ENCODE assay signal across 11 mouse cellular contexts in the genomic region with DNA sequence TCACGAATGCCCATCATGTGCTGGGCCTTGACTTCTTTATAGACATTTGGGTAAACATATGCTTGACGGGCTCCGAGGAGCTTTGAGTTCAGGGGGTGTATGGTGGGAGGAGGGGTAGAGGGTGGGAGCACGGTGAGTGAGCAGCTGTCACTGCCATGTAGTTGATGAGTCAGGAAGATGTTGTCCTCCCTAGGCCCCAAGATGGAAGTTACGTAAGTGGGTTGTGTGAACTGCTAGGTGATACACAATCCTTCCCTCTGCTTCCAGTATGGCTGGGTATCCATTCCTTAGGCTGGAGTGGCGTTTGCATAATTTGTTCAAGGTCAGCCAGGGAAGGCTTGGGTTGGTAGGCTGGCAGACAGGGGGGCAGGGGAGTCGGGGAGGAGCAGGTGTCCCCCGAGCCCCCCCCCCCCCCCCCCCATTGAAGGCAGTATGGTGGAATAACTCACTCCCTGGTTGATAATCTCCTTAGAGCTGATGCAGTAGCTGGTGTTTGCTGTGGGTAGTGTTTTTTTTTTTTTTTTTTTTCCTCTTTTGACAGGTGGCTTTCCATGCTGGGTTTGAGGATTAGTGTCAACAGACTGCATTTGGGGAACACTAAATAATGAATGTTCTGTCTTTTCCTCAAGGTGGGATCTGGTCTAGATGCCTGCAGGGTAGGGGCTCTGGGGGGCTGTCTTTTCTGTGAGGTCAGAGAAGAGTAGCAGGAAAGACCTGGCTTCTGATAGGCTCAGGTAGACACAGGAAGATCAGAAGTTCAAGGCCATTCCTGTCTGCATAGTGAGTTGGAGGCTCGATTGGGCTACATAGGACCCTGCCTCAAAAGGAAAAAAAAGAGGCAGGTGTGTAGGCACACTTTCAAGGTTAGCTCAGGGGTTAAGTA. TPM values are rescaled to one million over a fixed set of nuclear protein-coding genes. Genes with fewer than 3 reads are reported as not detected.
DNase-seq lines count a peak whose midpoint lies in the region; ATAC-seq and TF ChIP-seq lines count a peak whose summit lies in the region.
"Had no signal": no experiment of that assay in that cellular context is flagged by ENCODE, and none has a peak within 500 bp of the region (broad histone marks: within the 10 kb centered on the region; RNA-seq: fewer than 3 reads in every experiment).

No protein-coding gene starts in this region.

- H3K36me3 ChIP-seq in heart, adult 2 months (ENCODE audit: control insufficient read depth, insufficient read depth, low read length) = peaks cover 18% of the 10 kb centered on the region
- H3K36me3 ChIP-seq in E14TG2a.4 (ENCODE audit: insufficient read depth, low read length) = peaks cover 56% of the 10 kb centered on the region

- no peak for DNase-seq in heart, adult 2 months
- no peak for DNase-seq in heart, adult 9 months (ENCODE audit: low spot score in 2 of 2)
- peak; percentile 21 for DNase-seq in kidney, adult 9 months
- no peak for DNase-seq in kidney, postnatal 25 days
- no peak for DNase-seq in testis, postnatal 14 days (ENCODE audit: low spot score)
- DNase-seq: layer of hippocampus, postnatal 36 days had no signal

- H3K27ac ChIP-seq in heart, adult 2 months = peak overlapping the region; percentile 67

- no peak for TF ChIP-seq CTCF in heart, adult 2 months (IDR thresholded peaks at IDR 0.05)
- no peak for TF ChIP-seq CTCF in E14TG2a.4 (conservative IDR thresholded peaks at IDR 0.05; ENCODE audit: low read length)

- no peak for TF ChIP-seq EP300 in heart, adult 2 months (IDR thresholded peaks at IDR 0.05; ENCODE audit: insufficient read depth, low read depth, low read length)

- peaks cover 9% of the 10 kb centered on the region for H3K79me2 ChIP-seq in heart, adult 2 months (replicated peaks; ENCODE audit: control insufficient read depth, insufficient read depth, low read length)

- 70% methylated on average over 9 of the region's 9 CpGs for WGBS in heart, adult 2 months

- intact Hi-C loops in heart, adult 2 months (cut with DNase I) = no loop called here

- H3K4me1 ChIP-seq in heart, adult 2 months (ENCODE audit: control insufficient read depth, insufficient read depth, low read length) = peaks cover 21% of the 10 kb centered on the region
- peaks cover 96% of the 10 kb centered on the region for H3K4me1 ChIP-seq in E14TG2a.4 (replicated peaks; ENCODE audit: low read depth, low read length)

- H3K27me3 ChIP-seq in heart, adult 2 months (ENCODE audit: control insufficient read depth, insufficient read depth, low read length) = no peaks in the 10 kb centered on the region
- H3K27me3 ChIP-seq in E14TG2a.4 (ENCODE audit: insufficient read depth, low read length) = no peaks in the 10 kb centered on the region
- H3K27me3 ChIP-seq: forebrain, embryonic 15.5 days; limb, embryonic 15.5 days had no signal

- H3K9ac ChIP-seq in heart, adult 2 months (ENCODE audit: low read depth, low read length) = no peak overlapping the region
- H3K9ac ChIP-seq: forebrain, embryonic 15.5 days; limb, embryonic 15.5 days had no signal

- no peak for TF ChIP-seq POLR2A in heart, adult 2 months (IDR thresholded peaks at IDR 0.05; ENCODE audit: insufficient read depth, low read depth, low read length)

- ATAC-seq in granulocyte monocyte progenitor cell, adult 5-6 weeks (replicated peaks; ENCODE audit: poor library complexity, severe bottlenecking) = peak; percentile 35
- ATAC-seq in monocyte, adult 5-6 weeks (replicated peaks; ENCODE audit: insufficient number of reproducible peaks, low FRiP score, low TSS enrichment, poor library complexity, severe bottlenecking) = no peak
- ATAC-seq: forebrain, embryonic 15.5 days had no signal

- no peaks in the 10 kb centered on the region for H3K9me3 ChIP-seq in E14TG2a.4 (ENCODE audit: low read length)
- H3K9me3 ChIP-seq: forebrain, embryonic 15.5 days; limb, embryonic 15.5 days had no signal

- no peak overlapping the region for H3K4me3 ChIP-seq in heart, adult 2 months
- peak overlapping the region; percentile 45 for H3K4me3 ChIP-seq in E14TG2a.4 (replicated peaks; ENCODE audit: low read length)
- H3K4me3 ChIP-seq: forebrain, embryonic 15.5 days; limb, embryonic 15.5 days had no signal

RNA-seq across cellular contexts. Expression of gene Vdac1, which starts 8.8 kb away (rescaled TPM):
- 1,000 to 10,000 TPM in 1 of 2 experiments, 100 to 1,000 TPM in 1; 987 to 1,141 TPM for total RNA-seq in heart, adult 2 months (2021)
- 422 and 713 TPM in 2 replicates for polyA plus RNA-seq in heart, adult 2 months (2012; rRNA removed)
- total RNA-seq in granulocyte monocyte progenitor cell, adult 5-6 weeks (2014; fragmentation: Nextera tagmentation) = 126 and 132 TPM in 2 replicates
- total RNA-seq in granulocyte monocyte progenitor cell, adult 5-6 weeks (2017) = 205 and 244 TPM in 2 replicates
- 58.8 to 66.7 TPM (median 64.5 TPM) in 3 replicates for total RNA-seq in monocyte, adult 5-6 weeks (2017)

RNA-seq across cellular contexts. Expression of gene 9530068E07Rik, which starts 26.7 kb away (rescaled TPM):
- total RNA-seq in heart, adult 2 months (2021) = 10 to 100 TPM; 71.1 to 73.9 TPM
- 96.3 and 140 TPM in 2 replicates for polyA plus RNA-seq in heart, adult 2 months (2012; rRNA removed)
- total RNA-seq in granulocyte monocyte progenitor cell, adult 5-6 weeks (2014; fragmentation: Nextera tagmentation) = 90.0 and 106 TPM in 2 replicates
- total RNA-seq in granulocyte monocyte progenitor cell, adult 5-6 weeks (2017) = 82.7 and 86.4 TPM in 2 replicates
- total RNA-seq in monocyte, adult 5-6 weeks (2017) = 65.4 to 88.6 TPM (median 68.4 TPM) in 3 replicates

Comparison
In these comparisons a context has a peak if more than half of its experiments do, and no peak if none do; other contexts are left out.
1. RNA of gene Vdac1, which starts 8.8 kb away (total RNA-seq): 987 to 1,141 TPM in heart, adult 2 months; 126 to 244 TPM in granulocyte monocyte progenitor cell, adult 5-6 weeks and 58.8 to 66.7 TPM in monocyte, adult 5-6 weeks; every median in the first group is over 4 times any median in the second.